Mouse (Mus musculus): ENCODE measurements around the gene Alox12e. TPM values are rescaled to one million over a fixed set of nuclear protein-coding genes. Genes with fewer than 3 reads are reported as not detected.

The Alox12e gene
- total RNA-seq, 2 experiments from 2014 or later: not detected

DNA sequence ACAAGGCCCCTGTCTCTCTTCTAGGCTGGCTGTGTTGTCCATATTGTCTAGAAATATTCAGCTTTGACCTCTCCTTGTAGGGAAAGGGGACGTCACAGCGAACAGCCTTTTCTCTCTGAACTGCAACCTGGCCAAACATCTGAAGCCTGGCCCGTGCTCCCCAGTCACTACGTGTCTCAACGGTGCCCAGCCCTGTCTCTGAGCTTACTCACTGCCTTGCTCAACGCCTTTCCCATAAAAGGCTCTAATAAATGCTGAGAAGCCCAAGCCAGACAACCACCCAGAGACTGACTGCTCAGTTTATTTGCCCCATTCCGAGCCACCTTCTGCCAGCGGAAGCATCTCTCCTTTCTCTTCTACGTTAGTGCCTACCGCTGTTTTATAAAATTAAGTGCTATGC is 34.3 kb downstream of the Alox12e start:
- intact Hi-C loops (cut with DNase I): no loop called here
- no peak for DNase-seq

DNA sequence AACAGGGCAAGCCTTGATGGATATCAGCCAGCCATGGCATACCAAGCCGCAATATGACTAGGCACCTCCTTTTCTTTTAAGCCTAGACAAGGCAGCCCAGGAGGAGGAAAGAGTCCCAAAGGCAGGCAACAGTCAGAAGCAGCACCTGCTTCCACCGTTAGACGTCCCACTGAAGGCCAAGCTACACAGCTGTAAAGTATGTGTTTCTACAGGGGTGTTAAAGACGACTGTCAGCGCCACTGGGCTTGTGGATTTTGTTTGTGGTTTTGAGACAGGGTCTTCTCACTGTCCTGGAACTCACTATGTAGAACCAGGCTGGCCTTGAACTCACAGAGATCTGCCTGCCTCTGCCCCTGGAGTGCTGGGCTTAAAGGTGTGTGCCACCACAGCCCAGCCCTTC is 36.7 kb downstream of the Alox12e start:
- intact Hi-C loops (cut with DNase I): no loop called here
- DNase-seq: no peak

DNA sequence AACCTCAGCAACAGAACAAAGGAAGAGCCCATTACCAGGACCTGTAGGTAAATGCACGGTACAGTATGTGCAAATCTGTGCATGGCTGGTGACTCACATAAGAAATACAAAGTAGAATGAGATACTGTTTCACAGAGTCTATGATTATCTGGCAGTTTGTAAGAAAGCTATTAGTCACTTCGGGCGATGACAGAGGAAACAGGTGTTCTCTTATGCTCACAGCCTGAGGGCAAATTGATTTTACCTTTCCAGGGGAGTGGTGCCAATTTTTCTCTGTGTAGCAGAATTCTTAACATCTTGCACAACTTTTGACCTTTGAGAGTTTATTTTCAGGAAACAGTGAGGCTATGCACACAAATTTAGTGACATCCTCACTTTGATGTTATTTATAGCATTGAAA is 37.7 kb downstream of the Alox12e start:
- intact Hi-C loops (cut with DNase I): no loop called here
- DNase-seq: no peak

DNA sequence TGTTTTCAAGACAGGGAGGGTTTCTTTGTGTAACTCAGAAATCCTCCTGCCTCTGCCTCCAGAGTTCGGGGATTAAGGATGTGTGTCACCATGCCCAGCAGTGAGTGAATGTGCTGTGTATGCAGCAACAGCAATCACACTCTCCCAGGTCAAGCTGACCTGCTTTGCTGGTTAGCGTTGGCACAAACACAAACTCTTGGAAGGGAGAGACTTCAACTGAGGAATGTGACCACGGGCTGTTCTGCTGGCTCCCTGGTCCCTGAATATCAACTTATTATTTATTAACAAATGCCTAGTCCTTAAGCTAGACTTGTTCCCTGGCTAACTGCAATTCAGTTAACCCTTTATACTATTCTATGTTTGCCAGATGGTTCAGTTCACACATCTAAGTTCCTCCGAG is 38.8 kb downstream of the Alox12e start:
- intact Hi-C loops (cut with DNase I): no loop called here
- no peak for DNase-seq

DNA sequence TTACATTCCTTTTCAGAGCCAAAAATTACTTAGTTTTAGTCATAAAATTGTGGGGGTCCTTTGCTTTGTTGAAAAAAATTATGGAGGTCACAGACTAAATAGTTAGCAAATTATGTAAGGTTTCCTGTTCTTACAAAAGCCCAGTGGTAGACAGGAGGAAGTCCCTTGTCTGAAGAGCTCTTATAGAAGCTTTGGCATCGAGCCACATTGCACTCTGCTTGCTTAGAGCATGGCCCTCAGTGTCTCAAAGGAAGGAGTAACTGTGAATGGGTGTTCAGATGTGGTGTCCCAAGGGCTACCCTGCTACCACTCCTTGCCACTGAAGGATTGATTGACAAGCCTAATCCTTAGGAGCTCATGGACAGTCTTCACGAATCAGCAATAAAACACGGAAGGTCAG is 42.0 kb downstream of the Alox12e start:
- peak in 1 of 2 experiments; percentile 26 for DNase-seq
- intact Hi-C loops (cut with DNase I): loop anchor here (2.0 kb wide), 1 partner anchor 28 kb away; no protein-coding TSS in a partner anchor

DNA sequence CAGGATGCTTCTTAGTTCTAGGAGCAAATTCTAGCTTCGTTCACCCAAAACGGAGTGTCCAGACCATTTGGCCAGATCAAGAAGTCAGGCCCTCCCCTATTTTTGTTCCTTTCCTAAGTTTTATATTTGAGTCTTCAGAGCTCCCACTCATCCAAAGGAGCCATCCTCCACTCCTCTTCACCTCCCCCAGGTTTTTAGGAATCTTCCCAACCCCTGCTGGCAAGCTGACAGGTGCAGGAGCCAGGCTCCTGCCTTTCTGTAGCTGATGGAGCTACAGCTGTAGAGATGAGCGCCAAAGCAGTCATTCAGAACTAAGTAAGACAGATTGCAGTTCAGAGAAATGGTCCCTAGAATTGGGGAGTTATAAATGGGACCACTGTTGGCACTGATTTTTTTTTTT is 43.5 kb downstream of the Alox12e start:
- no peak for DNase-seq
- intact Hi-C loops (cut with DNase I): no loop called here

DNA sequence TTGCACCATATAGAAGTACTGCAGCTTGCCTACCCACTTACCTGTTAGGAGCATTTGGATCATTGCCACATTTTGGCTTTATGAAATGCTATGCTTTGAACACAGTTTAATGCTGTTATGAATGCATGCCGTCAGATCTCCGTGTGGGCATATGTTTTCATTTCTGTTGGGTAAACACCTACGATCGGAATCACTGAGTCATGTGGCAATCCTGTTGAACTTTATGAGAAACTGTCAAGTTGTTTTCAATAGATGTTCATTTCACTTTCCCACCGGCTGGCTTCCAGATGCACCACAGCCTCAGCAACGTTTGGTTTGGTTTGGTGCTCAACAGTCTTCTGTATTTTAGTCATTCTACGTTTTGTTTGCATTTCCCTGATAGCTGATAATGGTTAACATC is 50.8 kb downstream of the Alox12e start:
- intact Hi-C loops (cut with DNase I): no loop called here
- no peak for DNase-seq

DNA sequence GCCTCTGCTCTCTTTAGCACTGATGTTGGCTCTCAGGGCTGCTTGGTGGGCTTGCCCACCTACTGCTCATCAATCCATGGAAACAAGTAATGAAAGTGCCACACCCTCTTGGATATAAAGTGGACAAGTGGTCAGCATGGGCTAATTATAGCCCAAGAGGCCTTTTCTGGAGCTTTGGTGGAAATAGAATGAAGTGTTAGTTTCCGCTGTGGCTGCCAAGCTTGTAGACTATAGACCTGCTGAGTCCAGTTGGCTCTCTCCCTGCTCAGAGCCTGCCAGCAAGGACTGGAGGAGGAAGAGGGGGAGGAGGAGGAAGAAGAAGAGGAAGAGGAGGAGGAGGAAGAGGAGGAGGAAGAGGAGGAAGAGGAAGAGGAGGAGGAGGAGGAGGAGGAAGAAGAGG is 56.0 kb downstream of the Alox12e start:
- DNase-seq: peak; percentile 29 to 49

DNA sequence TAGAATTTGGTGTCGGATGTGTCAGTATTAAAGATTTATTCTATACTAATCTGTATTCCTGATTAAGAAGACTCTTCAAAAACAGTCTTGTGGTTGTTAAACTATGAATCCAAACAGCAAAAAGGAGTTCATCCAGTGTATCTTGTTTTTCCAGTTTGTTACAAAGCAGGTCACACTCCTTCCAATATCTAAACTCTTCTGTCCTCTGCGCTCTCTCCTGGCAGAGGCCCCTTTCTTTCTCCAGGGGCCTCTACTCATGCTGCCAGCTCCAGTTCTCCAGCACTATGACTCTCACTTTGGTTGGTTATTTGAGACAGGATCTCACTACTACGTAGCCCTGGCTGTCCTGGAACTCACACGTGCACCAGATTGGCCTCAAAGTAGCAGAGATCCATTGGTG is 56.6 kb downstream of the Alox12e start:
- no peak for DNase-seq
- intact Hi-C loops (cut with DNase I): no loop called here

More for the DNA sequence above, 56.0 kb downstream of the Alox12e start:
- intact Hi-C loops (cut with DNase I): no loop called here

Other genes with a start within 250 kb of the Alox12e start
- gene Asgr2, start 230.0 kb downstream of the Alox12e start, total RNA-seq (2021): not detected
- gene Mgl2, start 192.3 kb downstream of the Alox12e start, total RNA-seq (2021): 1 to 10 TPM; 4.2 to 5.8 TPM
- 1 to 10 TPM; 2.7 to 3.3 TPM for gene Clec10a, start 166.4 kb downstream of the Alox12e start, total RNA-seq (2021)
- under 1 TPM; 0.28 to 0.30 TPM for gene Slc16a11, start 109.9 kb downstream of the Alox12e start, total RNA-seq (2021)
- gene Slc16a13, start 101.6 kb downstream of the Alox12e start, total RNA-seq (2021): 1 to 10 TPM; 3.3 to 3.9 TPM
- gene Bcl6b, start 92.8 kb downstream of the Alox12e start, total RNA-seq (2021): 10 to 100 TPM; 19.7 to 20.0 TPM
- 10 to 100 TPM; 32.7 to 38.0 TPM for gene 0610010K14Rik, start 84.7 kb downstream of the Alox12e start, total RNA-seq (2021)
- 1 to 10 TPM; 2.1 to 3.3 TPM for gene Gm21988, start 82.8 kb downstream of the Alox12e start, total RNA-seq (2021)
- gene Rnasek, start 82.8 kb downstream of the Alox12e start, total RNA-seq (2021): 100 to 1,000 TPM; 106 to 113 TPM
- 1 to 10 TPM; 2.5 to 3.7 TPM for gene Alox12, start 67.3 kb downstream of the Alox12e start, total RNA-seq (2021)
- gene Alox15, start 29.4 kb upstream of the Alox12e start, total RNA-seq (2021): 10 to 100 TPM in 1 of 2 experiments, 1 to 10 TPM in 1; 5.4 to 10.2 TPM
- 10 to 100 TPM; 19.4 to 22.1 TPM for gene Pelp1, start 87.4 kb upstream of the Alox12e start, total RNA-seq (2021)
- 10 to 100 TPM; 14.8 to 15.4 TPM for gene Arrb2, start 110.0 kb upstream of the Alox12e start, total RNA-seq (2021)
- 1 to 10 TPM; 8.9 to 9.7 TPM for gene Med11, start 129.3 kb upstream of the Alox12e start, total RNA-seq (2021)
- gene Zmynd15, start 136.8 kb upstream of the Alox12e start, total RNA-seq (2021): 1 to 10 TPM; 1.8 to 2.2 TPM
- gene Cxcl16, start 137.4 kb upstream of the Alox12e start, total RNA-seq (2021): 10 to 100 TPM in 1 of 2 experiments, 1 to 10 TPM in 1; 9.6 to 10.9 TPM
- gene Tm4sf5, start 182.6 kb upstream of the Alox12e start, total RNA-seq (2021): 1 to 10 TPM in 1 of 2 experiments, under 1 TPM in 1; 0.70 to 1.3 TPM
- gene Vmo1, start 192.0 kb upstream of the Alox12e start, total RNA-seq (2021): not detected
- not detected for gene Gltpd2, start 196.6 kb upstream of the Alox12e start, total RNA-seq (2021)
- 100 to 1,000 TPM; 230 to 233 TPM for gene Psmb6, start 202.7 kb upstream of the Alox12e start, total RNA-seq (2021)
- not detected for gene Gm40193, start 210.3 kb upstream of the Alox12e start, total RNA-seq (2021)
- gene Pld2, start 217.4 kb upstream of the Alox12e start, total RNA-seq (2021): 1 to 10 TPM; 6.3 to 6.5 TPM
- gene Mink1, start 240.3 kb upstream of the Alox12e start, total RNA-seq (2021): 10 to 100 TPM; 43.9 to 49.4 TPM